ENCODE assay signal across 16 mouse cellular contexts in the genomic region with DNA sequence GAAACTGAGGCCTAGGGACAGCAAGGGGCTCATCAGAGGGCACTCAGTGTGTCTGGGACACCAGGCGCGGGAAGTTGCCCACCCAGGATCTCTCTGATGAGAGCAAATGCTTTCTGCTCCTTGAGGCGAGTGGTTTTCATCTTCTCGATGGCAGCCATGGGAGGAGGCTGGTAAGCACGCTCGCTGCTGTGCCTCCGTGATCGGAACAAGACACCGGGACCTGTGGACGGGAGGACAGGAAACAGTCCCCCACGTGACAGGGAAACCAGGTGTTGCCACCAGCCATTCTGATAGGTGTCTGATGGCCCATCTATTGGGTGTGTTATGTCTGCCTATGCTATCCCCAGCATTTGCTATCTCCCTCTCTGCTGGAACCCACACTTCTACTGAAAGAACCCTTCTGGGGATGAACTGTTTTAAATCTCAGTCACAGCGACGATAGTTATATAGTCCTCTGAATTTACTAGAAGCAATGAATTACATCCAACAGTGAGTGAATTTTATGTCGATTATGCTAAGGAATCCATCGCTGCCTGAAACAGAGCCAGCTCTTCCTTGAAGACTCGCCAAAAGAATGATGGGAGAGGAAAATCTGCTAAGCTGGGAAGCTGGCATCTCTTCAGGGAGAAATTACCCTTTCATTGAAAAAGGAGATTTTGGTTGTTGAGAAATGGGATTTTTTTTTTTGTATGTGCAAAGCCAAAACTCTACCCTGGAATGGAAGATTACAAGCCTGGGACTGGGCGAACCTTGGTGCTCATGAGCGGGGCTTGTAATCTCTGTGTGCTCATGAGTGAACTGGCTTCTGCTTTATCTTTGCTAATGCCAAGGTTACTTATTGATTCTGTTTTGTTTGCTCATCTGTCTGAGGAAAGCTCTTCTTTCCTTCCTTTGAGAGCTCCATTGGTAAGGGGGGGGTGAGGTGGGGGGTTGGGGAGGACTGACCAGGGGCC. TPM values are rescaled to one million over a fixed set of nuclear protein-coding genes. Genes with fewer than 3 reads are reported as not detected.
A peak's percentile ranks its signal among the peaks of the same experiment; 100 is the strongest.
DNase-seq lines count a peak whose midpoint lies in the region; ATAC-seq and TF ChIP-seq lines count a peak whose summit lies in the region.
"Had no signal": no experiment of that assay in that cellular context is flagged by ENCODE, and none has a peak within 500 bp of the region (broad histone marks: within the 10 kb centered on the region; RNA-seq: fewer than 3 reads in every experiment).

No protein-coding gene starts in this region.

- 81% methylated on average over 18 of the region's 18 CpGs for WGBS in forebrain, embryonic 15.5 days
- 87% methylated on average over 18 of the region's 18 CpGs for WGBS in forebrain, embryonic 13.5 days
- 81% methylated on average over 18 of the region's 18 CpGs for WGBS in midbrain, postnatal 0 days
- 76% methylated on average over 18 of the region's 18 CpGs for WGBS in heart, embryonic 10.5 days

- H3K4me3 ChIP-seq in forebrain, embryonic 15.5 days: no peak overlapping the region
- H3K4me3 ChIP-seq in forebrain, embryonic 13.5 days: no peak overlapping the region
- H3K4me3 ChIP-seq in midbrain, postnatal 0 days (ENCODE audit: low read depth, low read length): no peak overlapping the region
- H3K4me3 ChIP-seq in heart, embryonic 10.5 days: no peak overlapping the region
- H3K4me3 ChIP-seq: hindbrain, embryonic 10.5 days; left cerebral cortex, adult 2 months; liver, embryonic 15.5 days; megakaryocyte, embryonic 14.5 days had no signal

- H3K4me1 ChIP-seq in forebrain, embryonic 15.5 days: peaks cover 4% of the 10 kb centered on the region; the same call in 1 of the 2 replicates
- no peaks in the 10 kb centered on the region for H3K4me1 ChIP-seq in forebrain, embryonic 13.5 days
- no peaks in the 10 kb centered on the region for H3K4me1 ChIP-seq in midbrain, postnatal 0 days (ENCODE audit: insufficient read depth, low read length)
- H3K4me1 ChIP-seq in heart, embryonic 10.5 days: peaks cover 16% of the 10 kb centered on the region; the same call in 1 of the 2 replicates
- H3K4me1 ChIP-seq: liver, embryonic 15.5 days had no signal

- peak; percentile 62 for DNase-seq in NIH3T3 (ENCODE audit: low read depth)
- DNase-seq in midbrain, postnatal 0 days (ENCODE audit: low spot score): peak; percentile 21
- no peak for DNase-seq in lung, postnatal 25 days (ENCODE audit: low spot score)
- DNase-seq in heart, embryonic 10.5 days (ENCODE audit: low spot score): no peak
- no peak for DNase-seq in gastrocnemius, postnatal 25 days
- DNase-seq: kidney, adult 8-10 months; thymus, adult 18-20 months had no signal

- H3K9ac ChIP-seq in forebrain, embryonic 15.5 days (replicated peaks): no peak overlapping the region
- H3K9ac ChIP-seq in forebrain, embryonic 13.5 days: no peak overlapping the region
- no peak overlapping the region for H3K9ac ChIP-seq in midbrain, postnatal 0 days (replicated peaks; ENCODE audit: low read length, poor library complexity, severe bottlenecking)
- H3K9ac ChIP-seq: liver, embryonic 15.5 days had no signal

- H3K9me3 ChIP-seq in forebrain, embryonic 15.5 days: no peaks in the 10 kb centered on the region
- peaks cover 3% of the 10 kb centered on the region; the same call in 1 of the 2 replicates for H3K9me3 ChIP-seq in forebrain, embryonic 13.5 days (replicated peaks)
- no peaks in the 10 kb centered on the region for H3K9me3 ChIP-seq in midbrain, postnatal 0 days (ENCODE audit: low read length)
- no peaks in the 10 kb centered on the region for H3K9me3 ChIP-seq in heart, embryonic 10.5 days
- H3K9me3 ChIP-seq: hindbrain, embryonic 10.5 days; liver, embryonic 15.5 days had no signal

- ATAC-seq in forebrain, embryonic 15.5 days (replicated peaks): no peak
- ATAC-seq in forebrain, embryonic 13.5 days: no peak
- ATAC-seq in frontal cortex, adult (ENCODE audit: low TSS enrichment): peak; percentile 79
- no peak for ATAC-seq in midbrain, postnatal 0 days (ENCODE audit: low FRiP score)
- ATAC-seq: CD4-positive, CD25-positive, alpha-beta regulatory T cell, adult 4 months had no signal

- peak overlapping the region; percentile 16 for H3K27ac ChIP-seq in forebrain, embryonic 15.5 days (replicated peaks)
- H3K27ac ChIP-seq in forebrain, embryonic 13.5 days: no peak overlapping the region
- H3K27ac ChIP-seq in midbrain, postnatal 0 days (ENCODE audit: low read depth, low read length): peak overlapping the region; percentile 7; the same call in 1 of the 2 replicates
- H3K27ac ChIP-seq in heart, embryonic 10.5 days: no peak overlapping the region
- H3K27ac ChIP-seq: hindbrain, embryonic 10.5 days; left cerebral cortex, adult 2 months; liver, embryonic 15.5 days had no signal

- no peak for TF ChIP-seq CTCF in midbrain, postnatal 0 days (IDR thresholded peaks at IDR 0.05)

- H3K4me2 ChIP-seq in forebrain, embryonic 15.5 days (replicated peaks): no peak overlapping the region
- H3K4me2 ChIP-seq in forebrain, embryonic 13.5 days: no peak overlapping the region
- H3K4me2 ChIP-seq in midbrain, postnatal 0 days (ENCODE audit: low read depth, low read length, poor library complexity, severe bottlenecking): no peak overlapping the region
- H3K4me2 ChIP-seq: liver, embryonic 15.5 days had no signal

- H3K27me3 ChIP-seq in forebrain, embryonic 15.5 days: no peaks in the 10 kb centered on the region
- no peaks in the 10 kb centered on the region for H3K27me3 ChIP-seq in forebrain, embryonic 13.5 days
- no peaks in the 10 kb centered on the region for H3K27me3 ChIP-seq in midbrain, postnatal 0 days (ENCODE audit: insufficient read depth, low read length)
- H3K27me3 ChIP-seq in heart, embryonic 10.5 days (ENCODE audit: insufficient read depth, poor library complexity, severe bottlenecking): peaks cover 26% of the 10 kb centered on the region; the same call in 1 of the 2 replicates
- H3K27me3 ChIP-seq: liver, embryonic 15.5 days had no signal

- H3K36me3 ChIP-seq in forebrain, embryonic 15.5 days: no peaks in the 10 kb centered on the region
- H3K36me3 ChIP-seq in forebrain, embryonic 13.5 days (ENCODE audit: poor library complexity, severe bottlenecking): no peaks in the 10 kb centered on the region
- H3K36me3 ChIP-seq in midbrain, postnatal 0 days (ENCODE audit: insufficient read depth, low read length): no peaks in the 10 kb centered on the region
- no peaks in the 10 kb centered on the region for H3K36me3 ChIP-seq in heart, embryonic 10.5 days
- H3K36me3 ChIP-seq: hindbrain, embryonic 10.5 days; liver, embryonic 15.5 days had no signal

RNA-seq across cellular contexts. Expression of a gene that starts 26.3 kb away (rescaled TPM):
- 78.3 and 83.0 TPM in 2 replicates for polyA plus RNA-seq in forebrain, embryonic 15.5 days (2015; fragmentation: Nextera tagmentation; extraction: Ambion mirVana)
- 111 and 120 TPM in 2 replicates for polyA plus RNA-seq in forebrain, embryonic 13.5 days (2015; fragmentation: Nextera tagmentation; extraction: Ambion mirVana)
- total RNA-seq in midbrain, postnatal 0 days (2014; rRNA removed): 46.5 and 53.8 TPM in 2 replicates
- polyA plus RNA-seq in midbrain, postnatal 0 days (2015; fragmentation: Nextera tagmentation; extraction: Ambion mirVana): 93.9 and 106 TPM in 2 replicates
- 106 and 140 TPM in 2 replicates for polyA plus RNA-seq in heart, embryonic 10.5 days (2016; fragmentation: Nextera tagmentation; extraction: Ambion mirVana)
- total RNA-seq in gastrocnemius, postnatal 25 days (2021): 10 to 100 TPM; 37.9 to 41.2 TPM

RNA-seq across cellular contexts. Expression of a gene that starts 40.8 kb away (rescaled TPM):
- polyA plus RNA-seq in forebrain, embryonic 15.5 days (2015; fragmentation: Nextera tagmentation; extraction: Ambion mirVana): 5.1 and 5.9 TPM in 2 replicates
- 3.9 and 4.1 TPM in 2 replicates for polyA plus RNA-seq in forebrain, embryonic 13.5 days (2015; fragmentation: Nextera tagmentation; extraction: Ambion mirVana)
- total RNA-seq in midbrain, postnatal 0 days (2014; rRNA removed): 6.1 and 11.0 TPM in 2 replicates
- polyA plus RNA-seq in midbrain, postnatal 0 days (2015; fragmentation: Nextera tagmentation; extraction: Ambion mirVana): 7.8 and 8.4 TPM in 2 replicates
- 0.74 and 1.3 TPM in 2 replicates for polyA plus RNA-seq in heart, embryonic 10.5 days (2016; fragmentation: Nextera tagmentation; extraction: Ambion mirVana)
- under 1 TPM; 0.15 to 0.29 TPM for total RNA-seq in gastrocnemius, postnatal 25 days (2021)
- total RNA-seq: neutrophil, adult 5-6 weeks had no signal
- polyA plus RNA-seq: CD4-positive, CD25-positive, alpha-beta regulatory T cell, adult 4 months had no signal

Comparison
In these comparisons a context has a peak if more than half of its experiments do, and no peak if none do; other contexts are left out.
1. H3K27ac ChIP-seq: peak in forebrain, embryonic 15.5 days (single experiment) and midbrain, postnatal 0 days (single experiment); none in forebrain, embryonic 13.5 days (single experiment) and heart, embryonic 10.5 days (single experiment).
2. DNase-seq: peak in NIH3T3 (single experiment) and midbrain, postnatal 0 days (single experiment); none in lung, postnatal 25 days (single experiment), heart, embryonic 10.5 days (single experiment) and gastrocnemius, postnatal 25 days (single experiment).